Mouse (Mus musculus) stomach, embryonic 16.5 days (tissue): ENCODE results near the gene Bcl11a. TPM values are rescaled to one million over a fixed set of nuclear protein-coding genes. Genes with fewer than 3 reads are reported as not detected.

Source experiments
- ATAC-seq: fragments of 200-750 bp; cut with Nextera tagmentation; 2 replicates; pipeline ENCODE4 v1.8.0; 2017; ENCODE audit warnings: moderate number of reproducible peaks, moderate TSS enrichment; ENCODE audit not compliant: insufficient read depth, low FRiP score
- H3K27ac ChIP-seq: fragments of 300-500 bp; sonication (generic); 2 replicates; pipeline ENCODE4 v1.5.1; 2014; ENCODE audit warnings: low read length
- H3K27me3 ChIP-seq: fragments of 300-500 bp; sonication (generic); 2 replicates; pipeline ENCODE4 v1.6.1; 2014; ENCODE audit warnings: low read length, control low read depth, mixed read lengths; ENCODE audit not compliant: control insufficient read depth, insufficient read depth
- H3K36me3 ChIP-seq: fragments of 300-500 bp; sonication (generic); 2 replicates; pipeline ENCODE4 v1.6.1; 2014; ENCODE audit warnings: low read length; ENCODE audit not compliant: control insufficient read depth, insufficient read depth
- H3K4me1 ChIP-seq: fragments of 300-500 bp; sonication (generic); 2 replicates; pipeline ENCODE4 v1.6.1; 2014; ENCODE audit warnings: low read length, control low read depth, mixed read lengths; ENCODE audit not compliant: control insufficient read depth, insufficient read depth
- H3K4me2 ChIP-seq: fragments of 300-500 bp; sonication (generic); 2 replicates; pipeline ENCODE4 v1.6.1; 2014; ENCODE audit warnings: low read depth, low read length, mixed read lengths
- H3K4me3 ChIP-seq: fragments of 300-500 bp; sonication (generic); replicated peaks from 2 replicates; pipeline ENCODE4 v1.5.1; 2014; ENCODE audit warnings: mild to moderate bottlenecking, low read length
- H3K9ac ChIP-seq: fragments of 300-500 bp; sonication (generic); 2 replicates; pipeline ENCODE4 v1.6.1; 2014; ENCODE audit warnings: low read length
- H3K9me3 ChIP-seq: fragments of 300-500 bp; sonication (generic); replicated peaks from 2 replicates; pipeline ENCODE4 v1.6.1; 2016; ENCODE audit warnings: low read length, control low read depth; ENCODE audit not compliant: control insufficient read depth
- WGBS: fragments of 180-500 bp; shearing (Covaris S2); extraction: QIAGEN DNeasy Blood & Tissue Kit; methylation state at CpG from one replicate; pipeline ENCODE4 v1.1.7; 2014; 5-methylcytosine and 5-hydroxymethylcytosine counted together
- polyA plus RNA-seq: library from polyadenylated mRNA; unstranded; fragments of >200 nt; fragmentation: Nextera tagmentation; extraction: Ambion mirVana; gene quantifications from 2 replicates; pipeline ENCODE4 v1.2.1, GENCODE M21; 2015

The Bcl11a gene
- polyA plus RNA-seq, 1 experiment from 2014 or later, result 24.9 TPM

- Histone ChIP-seq H3K27me3 (no peaks in the 10 kb centered on the region), H3K4me3 (no peak overlapping the region), H3K9ac (no peak overlapping the region), H3K4me1 (peaks cover 20% of the 10 kb centered on the region), H3K36me3 (no peaks in the 10 kb centered on the region), H3K9me3 (no peaks in the 10 kb centered on the region), H3K4me2 (no peak overlapping the region), H3K27ac (no peak overlapping the region)
- WGBS, result 59% methylated on average over 3 of the region's 3 CpGs
- no peak for ATAC-seq
Observed at GRCm38 (mm10) chr11:24084077-24084476, 6.2 kb downstream of the Bcl11a start.

- H3K27ac ChIP-seq, result no peak overlapping the region
- no peaks in the 10 kb centered on the region for H3K36me3 ChIP-seq
- H3K4me2 ChIP-seq, result no peak overlapping the region
- H3K4me1 ChIP-seq, result peaks cover 20% of the 10 kb centered on the region
- H3K9ac ChIP-seq, result no peak overlapping the region
- H3K9me3 ChIP-seq, result no peaks in the 10 kb centered on the region
- H3K27me3 ChIP-seq, result no peaks in the 10 kb centered on the region
- H3K4me3 ChIP-seq, result no peak overlapping the region
- ATAC-seq, result no peak
- 65% methylated on average over 4 of the region's 4 CpGs for WGBS
Observed at GRCm38 (mm10) chr11:24084590-24084989, 6.7 kb downstream of the Bcl11a start.

GRCm38 (mm10) chr11:24085986-24086385, 8.1 kb downstream of the Bcl11a start:
- Histone ChIP-seq H3K36me3 (no peaks in the 10 kb centered on the region), H3K27ac (peak overlapping the region; percentile 60), H3K9ac (no peak overlapping the region), H3K4me1 (peaks cover 20% of the 10 kb centered on the region), H3K27me3 (no peaks in the 10 kb centered on the region), H3K4me2 (no peak overlapping the region), H3K4me3 (no peak overlapping the region), H3K9me3 (no peaks in the 10 kb centered on the region)
- 46% methylated on average over 6 of the region's 6 CpGs for WGBS
- no peak for ATAC-seq

- H3K27me3 ChIP-seq, result no peaks in the 10 kb centered on the region
- no peak overlapping the region for H3K4me3 ChIP-seq
- peak overlapping the region; percentile 77 for H3K27ac ChIP-seq
- no peak overlapping the region for H3K9ac ChIP-seq
- 0 out of 2 replicates have a peak overlapping the region, but pooled peaks have one; percentile 9 for H3K4me2 ChIP-seq
- H3K9me3 ChIP-seq, result no peaks in the 10 kb centered on the region
- H3K4me1 ChIP-seq, result peaks cover 27% of the 10 kb centered on the region
- H3K36me3 ChIP-seq, result no peaks in the 10 kb centered on the region
- WGBS, result 36% methylated on average over 4 of the region's 4 CpGs
- ATAC-seq, result peak; percentile 64; the same call in 1 of the 2 replicates
Observed at GRCm38 (mm10) chr11:24087069-24087468, 9.2 kb downstream of the Bcl11a start.

GRCm38 (mm10) chr11:24090443-24090842, 12.6 kb downstream of the Bcl11a start:
- H3K4me3 ChIP-seq, result no peak overlapping the region
- no peak overlapping the region for H3K9ac ChIP-seq
- no peak overlapping the region for H3K27ac ChIP-seq
- H3K4me2 ChIP-seq, result no peak overlapping the region
- peaks cover 36% of the 10 kb centered on the region for H3K4me1 ChIP-seq
- no peaks in the 10 kb centered on the region for H3K9me3 ChIP-seq
- ATAC-seq, result no peak
- no peaks in the 10 kb centered on the region for H3K27me3 ChIP-seq
- no peaks in the 10 kb centered on the region for H3K36me3 ChIP-seq
- 68% methylated on average over 4 of the region's 4 CpGs for WGBS

- H3K36me3 ChIP-seq, result no peaks in the 10 kb centered on the region
- peaks cover 36% of the 10 kb centered on the region for H3K4me1 ChIP-seq
- no peak overlapping the region for H3K9ac ChIP-seq
- no peaks in the 10 kb centered on the region for H3K9me3 ChIP-seq
- H3K4me2 ChIP-seq, result no peak overlapping the region
- H3K4me3 ChIP-seq, result no peak overlapping the region
- no peak for ATAC-seq
- H3K27ac ChIP-seq, result no peak overlapping the region
- H3K27me3 ChIP-seq, result no peaks in the 10 kb centered on the region
- WGBS, result 33% methylated on average over 15 of the region's 15 CpGs
Observed at GRCm38 (mm10) chr11:24091393-24092080, 13.7 kb downstream of the Bcl11a start.

- 53% methylated on average over 3 of the region's 3 CpGs for WGBS
- Histone ChIP-seq H3K9me3 (no peaks in the 10 kb centered on the region), H3K27ac (peak overlapping the region; percentile 75), H3K9ac (no peak overlapping the region), H3K4me3 (no peak overlapping the region), H3K4me2 (no peak overlapping the region), H3K27me3 (no peaks in the 10 kb centered on the region), H3K4me1 (peaks cover 40% of the 10 kb centered on the region), H3K36me3 (no peaks in the 10 kb centered on the region)
- no peak for ATAC-seq
Observed at GRCm38 (mm10) chr11:24092618-24093017, 14.8 kb downstream of the Bcl11a start.

- H3K9me3 ChIP-seq, result no peaks in the 10 kb centered on the region
- no peak for ATAC-seq
- no peak overlapping the region for H3K9ac ChIP-seq
- H3K27ac ChIP-seq, result no peak overlapping the region; the same call in 1 of the 2 replicates
- H3K4me2 ChIP-seq, result no peak overlapping the region
- no peaks in the 10 kb centered on the region for H3K36me3 ChIP-seq
- peaks cover 51% of the 10 kb centered on the region for H3K4me1 ChIP-seq
- H3K4me3 ChIP-seq, result no peak overlapping the region
- no peaks in the 10 kb centered on the region for H3K27me3 ChIP-seq
- WGBS, result 52% methylated on average over 5 of the region's 5 CpGs
Observed at GRCm38 (mm10) chr11:24094086-24094487, 16.2 kb downstream of the Bcl11a start.

GRCm38 (mm10) chr11:24095236-24095635, 17.4 kb downstream of the Bcl11a start:
- H3K9ac ChIP-seq, result peak overlapping the region; percentile 43
- H3K36me3 ChIP-seq, result no peaks in the 10 kb centered on the region
- H3K9me3 ChIP-seq, result no peaks in the 10 kb centered on the region
- H3K27ac ChIP-seq, result peak overlapping the region; percentile 62; the same call in 1 of the 2 replicates
- no peak for ATAC-seq
- H3K4me1 ChIP-seq, result peaks cover 59% of the 10 kb centered on the region
- 27% methylated on average over 9 of the region's 9 CpGs for WGBS
- H3K27me3 ChIP-seq, result no peaks in the 10 kb centered on the region
- peak overlapping the region; percentile 35 for H3K4me2 ChIP-seq
- 0 out of 2 replicates have a peak overlapping the region, but pooled peaks have one; percentile 5 for H3K4me3 ChIP-seq
